Mouse (Mus musculus): ENCODE measurements around the gene Ropn1. TPM values are rescaled to one million over a fixed set of nuclear protein-coding genes. Genes with fewer than 3 reads are reported as not detected.

The Ropn1 gene
- not detected for total RNA-seq (2023)

DNA sequence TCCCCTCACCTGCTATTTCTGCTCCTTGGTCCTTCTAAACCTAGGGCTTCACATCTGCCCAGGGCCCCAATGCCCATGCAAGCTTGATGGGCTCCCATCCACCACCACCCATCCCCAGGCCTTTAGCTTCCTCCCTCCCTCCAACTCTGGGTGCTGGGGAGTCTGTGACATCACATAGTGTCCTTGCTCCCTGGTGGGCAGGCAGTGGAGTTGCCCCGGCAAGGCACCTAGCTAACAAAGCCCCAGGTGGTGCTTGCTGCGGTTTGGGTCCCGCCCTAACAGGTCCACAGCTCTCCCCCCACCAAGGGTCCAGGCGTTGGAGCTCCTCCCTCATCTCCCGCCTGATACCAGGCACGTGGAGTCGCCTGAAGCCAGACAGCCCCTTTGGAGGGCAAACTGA lies at the start of gene Ropn1:
Gene Ropn1 (plus strand): TSS at position 301 of the 400 bp plus-strand sequence.

DNA sequence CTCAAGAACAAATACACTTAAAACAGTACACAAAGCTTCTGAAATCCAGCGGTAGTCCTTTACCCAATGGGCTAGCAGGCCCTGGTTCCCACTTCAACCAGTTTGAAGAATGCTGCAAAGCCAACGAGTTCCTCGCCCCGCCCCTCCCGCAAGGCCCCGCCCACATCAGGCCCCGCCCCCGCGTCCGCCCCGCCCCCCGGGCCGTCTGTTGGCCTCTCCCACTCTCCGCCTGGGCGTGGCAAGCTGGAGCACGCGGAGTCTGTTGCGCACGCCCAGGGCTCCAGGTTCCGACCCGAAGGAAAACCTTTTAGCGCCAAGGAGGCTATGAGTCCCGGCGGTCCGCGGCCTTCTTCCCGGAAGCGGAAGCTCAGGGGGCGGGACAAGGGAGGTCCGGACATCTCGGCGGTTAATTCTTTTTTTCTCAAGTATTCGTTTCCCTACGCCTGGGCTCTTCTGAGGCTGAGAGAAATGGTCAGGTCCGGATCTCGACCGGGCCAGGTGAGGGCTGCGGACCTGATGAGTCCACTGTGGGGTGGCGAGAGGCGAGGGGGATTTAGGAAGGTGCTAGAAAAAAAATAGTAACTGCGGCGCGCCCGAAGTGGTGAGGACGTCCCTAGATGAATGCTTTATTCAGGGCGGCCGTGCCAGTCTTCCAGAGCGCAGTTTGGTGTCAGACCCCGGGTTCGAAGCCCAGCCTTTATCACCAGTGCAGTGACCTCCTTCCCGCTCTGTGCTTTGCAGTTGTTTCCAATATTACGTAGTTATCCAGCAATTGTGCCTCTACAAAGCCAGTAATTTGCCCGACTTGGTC lies 40.8 kb downstream of the Ropn1 start, which contains the start of gene Ccdc14:
Gene Ccdc14 (plus strand): TSS at position 283 of the 811 bp plus-strand sequence.

Other genes with a start within 250 kb of the Ropn1 start
- gene Kalrn, start 76.4 kb upstream of the Ropn1 start, total RNA-seq (2023), result 1 to 10 TPM; 4.8 to 5.1 TPM
- 1 to 10 TPM; 2.9 to 6.1 TPM for gene Ccdc14, start 40.7 kb downstream of the Ropn1 start, total RNA-seq (2023)
- under 1 TPM in 1 of 2 experiments, not detected in 1; 0.12 TPM for gene Mylk, start 95.3 kb downstream of the Ropn1 start, total RNA-seq (2023)